Mouse (Mus musculus): ENCODE data around the gene 1700029P11Rik.

The 1700029P11Rik gene

DNA sequence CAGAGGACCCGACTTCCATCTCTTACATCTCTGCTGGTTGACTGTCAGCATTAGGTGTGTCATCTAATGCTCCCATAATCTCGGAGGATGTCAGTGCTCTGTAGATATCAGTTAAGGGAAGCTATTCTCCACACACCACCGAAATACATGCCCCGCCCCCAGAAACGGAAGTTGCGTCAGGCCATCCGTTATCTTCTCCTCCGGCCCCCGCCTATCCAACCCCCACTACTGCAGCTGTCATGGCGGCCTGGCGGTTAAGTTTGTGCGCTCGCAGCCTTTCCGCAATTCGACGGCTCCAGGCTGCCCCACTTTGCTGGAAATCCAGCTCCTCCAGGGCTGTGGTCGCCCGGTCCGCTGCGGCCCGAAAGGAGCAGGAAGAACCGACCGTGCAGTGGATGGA lies at the start of gene 1700029P11Rik:
Gene 1700029P11Rik, plus strand, starts transcription at position 220 of the 400 bp plus-strand sequence.
- DNase-seq (ENCODE audit: low read depth, low spot score): no peak

DNA sequence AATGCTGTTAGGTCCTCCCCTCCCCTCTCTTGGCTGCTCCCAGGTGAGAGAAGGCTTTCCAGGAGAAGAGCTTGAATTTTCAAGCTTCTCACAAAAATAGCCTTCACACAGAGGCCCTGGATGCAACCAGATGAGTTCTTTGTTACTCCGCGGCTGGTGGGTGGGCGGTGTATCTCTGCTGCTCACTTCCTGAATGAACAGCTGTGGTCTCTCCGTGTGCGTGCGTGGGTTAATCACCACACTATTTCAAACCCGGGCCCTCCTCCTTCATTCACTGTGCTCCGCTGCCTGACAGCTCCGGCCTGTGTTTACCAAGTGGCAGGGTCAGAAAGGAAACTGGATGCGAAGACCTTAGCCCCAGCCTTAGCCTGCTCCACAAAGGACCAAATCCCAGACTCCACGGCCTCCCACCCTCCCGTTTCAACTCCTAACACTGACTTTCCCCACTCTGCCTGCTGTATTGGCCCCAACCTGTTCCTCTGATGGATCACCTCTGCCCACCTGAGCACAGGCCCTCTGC lies 47.3 kb upstream of the 1700029P11Rik start:
- DNase-seq (ENCODE audit: low read depth, low spot score): no peak

DNA sequence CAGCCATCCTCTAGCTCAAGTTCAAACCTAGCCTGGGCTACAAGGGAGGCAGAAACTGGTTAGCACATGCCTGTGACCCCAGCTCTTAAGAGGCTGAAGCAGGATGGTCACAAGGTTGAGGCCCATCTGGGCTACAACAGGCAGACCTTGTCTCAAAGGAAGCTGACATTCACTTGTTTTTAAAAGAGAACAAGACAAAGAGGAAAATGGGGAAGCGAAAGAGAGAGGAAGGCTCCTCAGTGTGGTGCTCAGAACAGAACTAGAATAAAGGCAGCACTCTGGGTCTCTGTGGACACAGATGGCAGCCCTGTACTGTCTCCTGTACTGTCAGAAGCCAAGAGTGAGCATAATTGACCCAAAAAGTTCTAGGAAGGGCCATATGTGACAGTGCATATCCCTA lies 46.4 kb upstream of the 1700029P11Rik start:
- no peak for DNase-seq (ENCODE audit: low read depth, low spot score)

- no peak for DNase-seq (ENCODE audit: low read depth, low spot score)
Observed at GRCm38 (mm10) chr15:81935869-81936637, 44.3 kb upstream of the 1700029P11Rik start.

DNA sequence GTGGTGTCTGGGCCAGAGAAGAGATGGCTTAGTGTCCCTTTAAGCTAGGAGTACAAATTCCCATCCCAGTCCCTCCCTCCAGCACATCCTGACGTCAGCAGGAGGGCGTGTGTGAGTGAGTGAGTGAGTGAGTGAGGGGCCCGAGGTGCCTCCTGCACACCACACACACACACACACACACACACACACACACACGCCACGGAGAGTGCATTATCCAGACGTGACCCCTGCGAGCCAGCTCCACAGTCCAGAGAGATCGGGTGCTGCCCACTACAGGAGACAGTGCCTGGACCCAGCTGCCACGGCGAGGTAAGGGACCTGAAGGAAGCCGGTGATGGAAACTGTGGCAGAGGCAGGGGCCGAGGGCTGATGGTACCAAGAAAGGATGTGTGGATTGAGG lies 43.7 kb upstream of the 1700029P11Rik start, which contains the start of gene Csdc2:
Gene Csdc2, plus strand, starts transcription at position 81 of the 400 bp plus-strand sequence.
- no peak for DNase-seq (ENCODE audit: low read depth, low spot score)

DNA sequence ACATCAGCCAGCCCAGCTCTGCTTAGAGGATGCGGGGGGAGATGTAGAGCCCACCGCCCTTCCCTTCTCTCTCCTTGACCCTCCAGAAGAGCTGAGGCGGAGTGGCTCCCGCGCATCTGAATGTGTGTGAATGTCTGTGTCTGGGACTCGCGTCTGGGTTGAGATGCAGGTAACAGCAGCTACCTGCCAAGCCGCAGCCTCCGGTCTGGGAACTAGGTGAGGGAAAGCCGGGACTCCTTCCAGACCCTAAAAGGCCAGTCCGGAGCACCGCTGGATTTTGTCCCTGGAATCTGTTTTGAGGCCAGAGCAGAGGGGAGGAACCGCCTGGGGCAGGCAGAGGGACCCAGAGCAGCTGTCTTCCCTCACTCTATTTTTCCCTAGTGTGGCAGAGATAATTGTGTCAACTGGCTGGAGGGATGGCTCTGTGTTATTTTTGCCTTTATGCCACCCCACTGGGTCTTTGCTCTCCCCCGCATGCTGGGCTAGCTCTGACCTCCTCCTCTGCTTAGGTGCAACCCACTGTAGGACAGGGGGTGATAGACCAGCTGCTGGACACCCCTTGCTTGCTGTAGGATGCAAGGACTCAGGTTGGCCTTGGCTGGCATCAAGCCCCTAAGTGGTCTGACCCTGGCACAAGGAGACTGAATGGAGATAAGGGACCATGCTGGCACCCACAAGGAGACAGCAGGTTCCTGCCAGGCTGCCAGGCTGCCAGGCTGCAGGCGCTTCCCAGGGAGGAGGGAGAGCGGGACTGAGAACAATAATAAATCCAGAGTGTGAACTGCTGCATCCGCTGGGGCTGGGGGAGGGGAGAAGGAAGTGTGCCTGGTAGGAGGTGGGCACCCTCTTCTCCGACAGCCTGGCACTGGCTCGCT lies 43.0 kb upstream of the 1700029P11Rik start:
- DNase-seq (ENCODE audit: low read depth, low spot score): no peak

- no peak for DNase-seq (ENCODE audit: low read depth, low spot score)
Observed at GRCm38 (mm10) chr15:81938246-81938645, 42.1 kb upstream of the 1700029P11Rik start.

GRCm38 (mm10) chr15:81939157-81939715 lies 41.1 kb upstream of the 1700029P11Rik start:
- no peak for DNase-seq (ENCODE audit: low read depth, low spot score)

DNA sequence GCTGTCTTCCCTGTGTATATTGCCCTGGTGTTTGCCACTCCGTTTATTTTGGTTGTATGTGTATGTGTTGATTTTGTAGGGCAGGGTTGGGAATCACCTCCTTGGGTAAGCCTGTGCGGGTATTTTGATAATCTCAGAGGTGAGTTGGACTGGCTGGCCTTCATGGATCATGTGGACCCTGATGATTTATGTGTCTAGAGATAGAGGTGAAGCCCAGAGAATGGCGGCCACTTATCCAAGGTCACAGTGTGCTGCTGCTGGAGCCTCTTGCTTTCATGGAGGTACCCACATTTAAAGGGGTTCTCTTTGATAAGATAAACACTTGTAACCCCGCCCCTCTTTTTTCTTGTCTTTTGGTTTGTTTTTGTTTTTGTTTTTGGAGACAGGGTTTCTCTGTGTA lies 40.6 kb upstream of the 1700029P11Rik start:
- no peak for DNase-seq (ENCODE audit: low read depth, low spot score)

- DNase-seq (ENCODE audit: low read depth, low spot score): no peak
Observed at GRCm38 (mm10) chr15:81940219-81940618, 40.1 kb upstream of the 1700029P11Rik start.

DNA sequence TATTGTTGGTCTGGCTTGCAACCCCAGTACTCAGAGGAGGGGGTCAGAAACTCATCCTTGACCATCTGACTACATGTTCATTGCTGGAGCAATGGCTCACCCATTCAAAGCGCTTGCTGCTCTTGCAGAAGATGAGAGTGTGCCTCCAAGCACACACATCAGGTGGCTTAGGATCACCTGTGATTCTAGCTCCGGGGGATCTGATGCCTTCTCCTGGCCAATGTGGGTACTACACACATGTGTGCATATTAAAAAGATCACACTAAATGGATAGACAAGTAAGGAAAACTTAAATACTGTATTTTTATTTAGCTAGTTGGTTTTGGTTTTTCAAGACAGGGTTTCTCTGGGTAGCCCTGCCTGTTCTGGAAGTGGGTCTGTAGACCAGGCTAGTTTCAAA lies 39.3 kb upstream of the 1700029P11Rik start:
- DNase-seq (ENCODE audit: low read depth, low spot score): no peak

- no peak for DNase-seq (ENCODE audit: low read depth, low spot score)
Observed at GRCm38 (mm10) chr15:81943176-81943749, 37.1 kb upstream of the 1700029P11Rik start.

GRCm38 (mm10) chr15:81949076-81949475 lies 31.3 kb upstream of the 1700029P11Rik start:
- no peak for DNase-seq (ENCODE audit: low read depth, low spot score)

DNA sequence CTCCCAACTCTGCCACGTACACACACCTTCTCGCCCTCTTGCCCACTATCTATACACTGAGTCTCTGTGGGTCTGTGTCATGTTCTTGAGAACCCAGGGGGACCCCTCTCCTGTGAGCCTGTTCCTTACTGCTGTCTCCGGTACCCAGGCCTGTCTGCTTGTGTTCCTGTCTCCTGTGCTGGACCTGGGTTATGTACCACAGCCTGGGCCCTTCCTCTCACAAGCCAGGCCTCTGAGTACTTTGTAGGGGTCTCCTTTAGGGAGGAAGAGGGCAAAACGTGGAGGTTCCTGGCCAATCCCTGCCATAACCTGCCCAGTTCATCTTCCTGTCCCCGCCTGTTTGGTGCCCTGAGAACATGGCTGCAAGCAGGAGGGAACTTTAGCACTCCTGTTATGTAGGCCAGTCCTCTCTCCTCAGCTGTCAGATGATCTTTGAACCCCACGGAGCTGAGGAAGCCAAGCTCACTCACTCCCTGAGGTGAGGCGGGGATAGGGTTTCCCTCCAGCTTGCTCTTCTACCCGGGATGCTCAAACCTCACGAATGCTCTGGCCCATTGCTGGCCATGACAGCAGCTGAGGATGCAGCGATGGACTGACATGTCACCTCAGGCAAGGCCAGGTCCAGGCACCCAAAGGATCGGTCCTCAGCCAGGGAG lies 30.7 kb upstream of the 1700029P11Rik start:
- no peak for DNase-seq (ENCODE audit: low read depth, low spot score)

- DNase-seq (ENCODE audit: low read depth, low spot score): no peak
Observed at GRCm38 (mm10) chr15:81950716-81951115, 29.6 kb upstream of the 1700029P11Rik start.

- DNase-seq (ENCODE audit: low read depth, low spot score): no peak
Observed at GRCm38 (mm10) chr15:81951159-81951558, 29.2 kb upstream of the 1700029P11Rik start.

GRCm38 (mm10) chr15:81952310-81952709 lies 28.0 kb upstream of the 1700029P11Rik start:
- DNase-seq (ENCODE audit: low read depth, low spot score): no peak

DNA sequence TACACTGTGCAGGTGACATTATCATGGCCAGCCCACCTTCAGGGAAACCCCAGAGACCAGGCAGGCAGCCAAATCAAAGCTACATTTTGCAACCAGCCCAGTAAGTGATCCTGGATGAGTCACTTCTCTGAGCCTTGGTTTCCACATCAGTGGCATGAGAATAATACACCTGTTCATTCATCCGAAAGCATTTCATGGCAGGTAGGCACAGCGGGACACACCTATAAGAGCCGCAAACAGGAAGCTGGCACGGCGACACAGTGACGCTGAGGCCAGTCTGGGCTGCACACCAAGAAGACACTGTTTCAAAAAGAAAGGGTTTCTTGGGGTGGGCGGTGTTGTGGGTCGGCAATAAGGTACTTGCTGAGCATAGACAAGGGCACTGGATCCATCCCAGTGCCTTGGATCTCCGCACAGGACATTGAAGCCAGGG lies 26.2 kb upstream of the 1700029P11Rik start:
- no peak for DNase-seq (ENCODE audit: low read depth, low spot score)

DNA sequence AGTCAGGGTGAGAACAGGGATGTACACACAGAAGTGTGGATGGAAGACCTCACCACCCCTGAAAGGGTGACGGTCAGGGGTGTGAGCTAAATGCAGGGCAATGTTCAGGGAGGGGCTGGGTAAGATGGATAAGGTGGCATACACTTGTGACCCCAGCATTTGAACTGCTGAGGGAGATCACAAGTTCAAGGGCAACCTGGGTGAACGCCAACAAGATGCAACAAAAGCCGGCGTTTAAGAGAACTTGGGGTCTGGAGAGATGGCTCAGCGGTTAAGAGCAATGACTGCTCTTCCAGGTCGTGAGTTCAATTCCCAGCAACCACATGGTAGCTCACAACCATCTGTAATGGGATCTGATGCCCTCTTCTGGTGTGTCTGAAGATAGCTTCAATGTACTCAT lies 25.6 kb upstream of the 1700029P11Rik start:
- no peak for DNase-seq (ENCODE audit: low read depth, low spot score)

DNA sequence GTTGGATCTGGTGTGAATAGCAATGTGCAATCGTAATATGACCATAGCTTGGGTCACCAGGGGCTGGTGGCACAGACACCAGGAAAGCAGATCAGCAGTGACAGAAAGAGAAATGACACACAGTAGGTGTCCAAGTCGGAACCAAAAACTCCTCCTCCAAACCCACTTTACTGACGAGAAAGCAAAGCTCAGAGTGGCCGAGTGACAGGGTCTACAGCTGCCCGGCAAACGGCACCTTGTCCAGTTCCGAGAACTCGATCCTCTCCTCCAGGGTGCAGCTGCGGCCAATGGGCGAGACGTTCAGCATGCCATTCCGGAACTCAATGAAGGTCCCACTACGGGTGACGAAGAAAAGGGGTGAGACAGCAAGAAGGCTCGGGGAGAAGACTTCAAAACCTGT lies 24.9 kb upstream of the 1700029P11Rik start:
- no peak for DNase-seq (ENCODE audit: low read depth, low spot score)

GRCm38 (mm10) chr15:81956457-81956856 lies 23.9 kb upstream of the 1700029P11Rik start:
- DNase-seq (ENCODE audit: low read depth, low spot score): no peak

Data from skeletal muscle tissue, adult 2 months (tissue).